Mouse (Mus musculus): ENCODE measurements around the gene Gm14819.
"Not testable (repeated sequence)": the region's sequence is repeated elsewhere in the genome, so short reads cannot be mapped to it uniquely, and the experiment has no call there.

Gene Gm14819

DNA sequence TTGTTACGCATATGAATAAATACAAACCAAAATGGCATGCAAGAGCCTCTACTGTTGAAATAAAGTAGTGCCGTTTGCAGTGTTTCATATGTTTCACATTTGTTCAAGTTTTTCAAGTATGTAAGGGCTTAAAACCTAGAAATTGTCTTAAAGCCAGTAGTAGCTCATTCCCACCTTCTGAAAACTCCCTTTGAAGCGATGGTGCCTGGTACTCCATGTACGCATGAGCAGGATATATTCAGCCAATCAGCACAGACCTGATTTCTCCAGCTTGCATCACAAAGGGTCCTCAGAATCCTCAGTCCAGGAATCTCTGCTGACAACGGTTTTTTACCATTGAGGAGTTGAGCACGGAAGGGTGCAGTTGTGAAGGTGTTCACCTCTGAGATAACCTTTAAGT lies at the start of gene Gm14819:
Gene Gm14819, plus strand, starts transcription at position 301 of the 400 bp plus-strand sequence.
- DNase-seq: not testable (repeated sequence)
